Mouse (Mus musculus) midbrain, embryonic 14.5 days (tissue): ENCODE results near the gene Il6ra. TPM values are rescaled to one million over a fixed set of nuclear protein-coding genes. Genes with fewer than 3 reads are reported as not detected.
A peak's percentile ranks its signal among the peaks of the same experiment; 100 is the strongest.

ENCODE experiments used
- ATAC-seq: fragments of 200-750 bp; cut with Nextera tagmentation; 2 replicates; pipeline ENCODE4 v1.8.0; 2017; ENCODE audit warnings: moderate number of reproducible peaks, moderate library complexity; ENCODE audit not compliant: low FRiP score, low TSS enrichment
- DNase-seq: peaks from one replicate; pipeline ENCODE4 v3.0.0-alpha.2; 2015
- H3K27ac ChIP-seq: fragments of 300-500 bp; sonication (generic); replicated peaks from 2 replicates; pipeline ENCODE4 v1.5.1; 2014; ENCODE audit warnings: mild to moderate bottlenecking, low read depth, low read length, moderate library complexity
- H3K27me3 ChIP-seq: fragments of 300-500 bp; sonication (generic); 2 replicates; pipeline ENCODE4 v1.6.1; 2014; ENCODE audit warnings: low read length, control low read depth, mixed read lengths; ENCODE audit not compliant: control insufficient read depth, insufficient read depth
- H3K36me3 ChIP-seq: fragments of 300-500 bp; sonication (generic); 2 replicates; pipeline ENCODE4 v1.6.1; 2014; ENCODE audit warnings: low read length, control low read depth; ENCODE audit not compliant: control insufficient read depth, insufficient read depth
- H3K4me1 ChIP-seq: fragments of 300-500 bp; sonication (generic); 2 replicates; pipeline ENCODE4 v1.6.1; 2014; ENCODE audit warnings: mild to moderate bottlenecking, antibody characterized with exemption, low read length, control low read depth; ENCODE audit not compliant: control insufficient read depth, insufficient read depth
- H3K4me2 ChIP-seq: fragments of 300-500 bp; sonication (generic); 2 replicates; pipeline ENCODE4 v1.6.1; 2014; ENCODE audit warnings: mild to moderate bottlenecking, low read length, moderate library complexity
- H3K4me3 ChIP-seq: fragments of 300-500 bp; sonication (generic); replicated peaks from 2 replicates; pipeline ENCODE4 v1.5.1; 2014; ENCODE audit warnings: low read depth, low read length
- H3K9ac ChIP-seq: fragments of 300-500 bp; sonication (generic); replicated peaks from 2 replicates; pipeline ENCODE4 v1.6.1; 2014; ENCODE audit warnings: mild to moderate bottlenecking, low read length, moderate library complexity
- H3K9me3 ChIP-seq: fragments of 300-500 bp; sonication (generic); 2 replicates; pipeline ENCODE4 v1.6.1; 2016; ENCODE audit warnings: low read length, control low read depth, mixed read lengths; ENCODE audit not compliant: control insufficient read depth
- WGBS: fragments of 180-500 bp; shearing (Covaris S2); extraction: QIAGEN DNeasy Blood & Tissue Kit; methylation state at CpG from one replicate; pipeline ENCODE4 v1.1.7; 2014; 5-methylcytosine and 5-hydroxymethylcytosine counted together
- polyA plus RNA-seq: library from polyadenylated mRNA; unstranded; fragments of >200 nt; fragmentation: Nextera tagmentation; extraction: Ambion mirVana; gene quantifications from 2 replicates; pipeline ENCODE4 v1.2.1, GENCODE M21; 2014

Gene Il6ra
- polyA plus RNA-seq, 1 experiment from 2014 or later: 0.66 TPM

GRCm38 (mm10) chr3:89847126-89847525 is 65.9 kb downstream of the Il6ra start:
- no peak overlapping the region for H3K4me2 ChIP-seq
- no peaks in the 10 kb centered on the region for H3K36me3 ChIP-seq
- no peaks in the 10 kb centered on the region for H3K4me1 ChIP-seq
- no peaks in the 10 kb centered on the region for H3K9me3 ChIP-seq
- DNase-seq (no peak), ATAC-seq (no peak)
- no peaks in the 10 kb centered on the region for H3K27me3 ChIP-seq
- no peak overlapping the region for H3K4me3 ChIP-seq
- no peak overlapping the region for H3K9ac ChIP-seq
- WGBS: 80% methylated on average over 3 of the region's 3 CpGs
- H3K27ac ChIP-seq: no peak overlapping the region

GRCm38 (mm10) chr3:89845814-89846213 is 67.2 kb downstream of the Il6ra start:
- no peaks in the 10 kb centered on the region for H3K36me3 ChIP-seq
- no peaks in the 10 kb centered on the region for H3K4me1 ChIP-seq
- no peak overlapping the region for H3K9ac ChIP-seq
- DNase-seq (no peak), ATAC-seq (no peak)
- no peaks in the 10 kb centered on the region for H3K9me3 ChIP-seq
- no peak overlapping the region for H3K4me2 ChIP-seq
- no peaks in the 10 kb centered on the region for H3K27me3 ChIP-seq
- WGBS: 82% methylated on average over 9 of the region's 9 CpGs
- no peak overlapping the region for H3K4me3 ChIP-seq
- no peak overlapping the region for H3K27ac ChIP-seq

GRCm38 (mm10) chr3:89843148-89843547 is 69.8 kb downstream of the Il6ra start:
- WGBS: 77% methylated on average over 9 of the region's 9 CpGs
- Histone ChIP-seq H3K4me1 (no peaks in the 10 kb centered on the region), H3K27me3 (no peaks in the 10 kb centered on the region), H3K4me3 (no peak overlapping the region), H3K9me3 (no peaks in the 10 kb centered on the region), H3K27ac (no peak overlapping the region), H3K4me2 (no peak overlapping the region), H3K36me3 (no peaks in the 10 kb centered on the region), H3K9ac (no peak overlapping the region)
- ATAC-seq (no peak), DNase-seq (no peak)

- Histone ChIP-seq H3K27ac (no peak overlapping the region), H3K36me3 (no peaks in the 10 kb centered on the region), H3K27me3 (no peaks in the 10 kb centered on the region), H3K9me3 (no peaks in the 10 kb centered on the region), H3K4me3 (no peak overlapping the region), H3K4me2 (no peak overlapping the region), H3K9ac (no peak overlapping the region), H3K4me1 (no peaks in the 10 kb centered on the region)
- WGBS: 77% methylated on average over 4 of the region's 4 CpGs
- DNase-seq (peak; percentile 17), ATAC-seq (no peak)
Observed at GRCm38 (mm10) chr3:89842258-89842657, 70.7 kb downstream of the Il6ra start.

- no peak overlapping the region for H3K4me3 ChIP-seq
- H3K4me2 ChIP-seq: no peak overlapping the region
- DNase-seq (no peak), ATAC-seq (no peak)
- no peak overlapping the region for H3K9ac ChIP-seq
- WGBS: 45% methylated on average over 8 of the region's 8 CpGs
- no peaks in the 10 kb centered on the region for H3K9me3 ChIP-seq
- H3K27me3 ChIP-seq: peaks cover 35% of the 10 kb centered on the region
- peaks cover 5% of the 10 kb centered on the region; the same call in 1 of the 2 replicates for H3K4me1 ChIP-seq
- no peak overlapping the region for H3K27ac ChIP-seq
- H3K36me3 ChIP-seq: no peaks in the 10 kb centered on the region
Observed at GRCm38 (mm10) chr3:89835362-89835761, 77.6 kb downstream of the Il6ra start.

GRCm38 (mm10) chr3:89830815-89831591 is 82.0 kb downstream of the Il6ra start, which contains the start of gene She:
She (plus strand) TSS chr3:89831370.
- Histone ChIP-seq H3K4me2 (peak within 1 kb of the TSS; percentile 49), H3K4me3 (peak within 1 kb of the TSS; percentile 30), H3K36me3 (no peaks in the 10 kb centered on the region), H3K27me3 (peaks cover 51% of the 10 kb centered on the region), H3K4me1 (peaks cover 5% of the 10 kb centered on the region; the same call in 1 of the 2 replicates), H3K9ac (0 out of 2 replicates have a peak within 1 kb of the TSS, but pooled peaks have one; percentile 16), H3K9me3 (no peaks in the 10 kb centered on the region), H3K27ac (no peak within 1 kb of the TSS)
- peak; percentile 17 for DNase-seq
- 2% methylated on average over 86 of the region's 96 CpGs for WGBS
- ATAC-seq: no peak

- Histone ChIP-seq H3K9me3 (no peaks in the 10 kb centered on the region), H3K36me3 (no peaks in the 10 kb centered on the region), H3K4me1 (peaks cover 5% of the 10 kb centered on the region; the same call in 1 of the 2 replicates), H3K4me2 (no peak overlapping the region), H3K27me3 (peaks cover 26% of the 10 kb centered on the region), H3K27ac (no peak overlapping the region), H3K9ac (no peak overlapping the region), H3K4me3 (no peak overlapping the region)
- DNase-seq: no peak
- ATAC-seq: no peak
- WGBS: 74% methylated on average over 3 of the region's 3 CpGs
Observed at GRCm38 (mm10) chr3:89826295-89826694, 86.7 kb downstream of the Il6ra start.

- no peak overlapping the region for H3K4me2 ChIP-seq
- H3K4me1 ChIP-seq: no peaks in the 10 kb centered on the region
- DNase-seq: no peak
- WGBS: 68% methylated on average over 2 of the region's 2 CpGs
- no peaks in the 10 kb centered on the region for H3K9me3 ChIP-seq
- no peaks in the 10 kb centered on the region for H3K27me3 ChIP-seq
- no peaks in the 10 kb centered on the region for H3K36me3 ChIP-seq
- H3K9ac ChIP-seq: no peak overlapping the region
- H3K27ac ChIP-seq: no peak overlapping the region
- H3K4me3 ChIP-seq: no peak overlapping the region
- no peak for ATAC-seq
Observed at GRCm38 (mm10) chr3:89823594-89823993, 89.4 kb downstream of the Il6ra start.
